Mouse (Mus musculus): Measurements from ENCODE around the gene 1700012B09Rik.

The 1700012B09Rik gene

GRCm38 (mm10) chr9:14770803-14771471 lies at the start of gene 1700012B09Rik:
TSS of gene 1700012B09Rik (minus strand) at chr9:14771030.
- no peak for DNase-seq (ENCODE audit: low spot score)

- no peak for DNase-seq (ENCODE audit: low spot score)
Measured at GRCm38 (mm10) chr9:14810111-14810510, 39.3 kb upstream of the 1700012B09Rik start.

- no peak for DNase-seq (ENCODE audit: low spot score)
Measured at GRCm38 (mm10) chr9:14806786-14807185, 36.0 kb upstream of the 1700012B09Rik start.

GRCm38 (mm10) chr9:14805714-14806113 lies 34.9 kb upstream of the 1700012B09Rik start:
- DNase-seq (ENCODE audit: low spot score) = no peak

GRCm38 (mm10) chr9:14787356-14787755 lies 16.5 kb upstream of the 1700012B09Rik start:
- no peak for DNase-seq (ENCODE audit: low spot score)

GRCm38 (mm10) chr9:14784039-14785002 lies 13.5 kb upstream of the 1700012B09Rik start, which contains the start of the genes Mre11a and Ankrd49:
TSS of gene Mre11a (plus strand) at chr9:14784654.
TSS of gene Ankrd49 (minus strand) at chr9:14784856.
- peak; percentile 90 for DNase-seq (ENCODE audit: low spot score)

GRCm38 (mm10) chr9:14778341-14778740 lies 7.5 kb upstream of the 1700012B09Rik start:
- no peak for DNase-seq (ENCODE audit: low spot score)

- no peak for DNase-seq (ENCODE audit: low spot score)
Measured at GRCm38 (mm10) chr9:14773813-14774212, 3.0 kb upstream of the 1700012B09Rik start.

- no peak for DNase-seq (ENCODE audit: low spot score)
Measured at GRCm38 (mm10) chr9:14772074-14772473, 1.2 kb upstream of the 1700012B09Rik start.

GRCm38 (mm10) chr9:14769811-14770210 lies 1.0 kb downstream of the 1700012B09Rik start:
- no peak for DNase-seq (ENCODE audit: low spot score)

GRCm38 (mm10) chr9:14764765-14765164 lies 6.1 kb downstream of the 1700012B09Rik start:
- DNase-seq (ENCODE audit: low spot score) = no peak

- DNase-seq (ENCODE audit: low spot score) = no peak
Measured at GRCm38 (mm10) chr9:14759261-14759660, 11.6 kb downstream of the 1700012B09Rik start.

GRCm38 (mm10) chr9:14758590-14758989 lies 12.2 kb downstream of the 1700012B09Rik start:
- no peak for DNase-seq (ENCODE audit: low spot score)

- DNase-seq (ENCODE audit: low spot score) = no peak
Measured at GRCm38 (mm10) chr9:14754469-14754868, 16.4 kb downstream of the 1700012B09Rik start.

- no peak for DNase-seq (ENCODE audit: low spot score)
Measured at GRCm38 (mm10) chr9:14753947-14754346, 16.9 kb downstream of the 1700012B09Rik start.

GRCm38 (mm10) chr9:14752001-14752522 lies 18.8 kb downstream of the 1700012B09Rik start, which contains the start of gene Fut4:
TSS of gene Fut4 (minus strand) at chr9:14752393.
- DNase-seq (ENCODE audit: low spot score) = no peak

- DNase-seq (ENCODE audit: low spot score) = no peak
Measured at GRCm38 (mm10) chr9:14751503-14752000, 19.3 kb downstream of the 1700012B09Rik start.

- no peak for DNase-seq (ENCODE audit: low spot score)
Measured at GRCm38 (mm10) chr9:14750901-14751502, 19.8 kb downstream of the 1700012B09Rik start.

GRCm38 (mm10) chr9:14740151-14740924 lies 30.5 kb downstream of the 1700012B09Rik start, which contains the start of gene Piwil4:
TSS of gene Piwil4 (minus strand) at chr9:14740733.
- no peak for DNase-seq (ENCODE audit: low spot score)

- no peak for DNase-seq (ENCODE audit: low spot score)
Measured at GRCm38 (mm10) chr9:14739498-14740150, 31.2 kb downstream of the 1700012B09Rik start.

Measured in T-cell, adult 2 months (primary cell).